Mouse (Mus musculus) cerebellum, adult 2 months (tissue): ENCODE measurements around the gene Hsd17b2.

Source experiments
- CTCF ChIP-seq: fragments of 200-500 bp; IDR thresholded peaks from 2 replicates; pipeline ENCODE4 v1.5.1; 2011; ENCODE audit warnings: low read depth, mild to moderate bottlenecking, control low read depth, low read length, moderate library complexity, borderline replicate concordance; ENCODE audit not compliant: insufficient read depth
- POLR2A ChIP-seq: fragments of 200-500 bp; IDR thresholded peaks from 2 replicates; pipeline ENCODE4 v1.6.1; 2011; ENCODE audit warnings: low read length, control low read depth, borderline replicate concordance; ENCODE audit not compliant: insufficient read depth

GRCm38 (mm10) chr8:117779344-117779743 lies 77.6 kb downstream of the Hsd17b2 start:
- TF ChIP-seq CTCF = no peak
- TF ChIP-seq POLR2A = no peak
